Mouse (Mus musculus) heart, embryonic 14.5 days (tissue): ENCODE results near the gene Dgcr2. TPM values are rescaled to one million over a fixed set of nuclear protein-coding genes. Genes with fewer than 3 reads are reported as not detected.
A peak's percentile ranks its signal among the peaks of the same experiment; 100 is the strongest.

Experiments
- ATAC-seq: fragments of 200-750 bp; cut with Nextera tagmentation; 2 replicates; pipeline ENCODE4 v1.8.0; 2017; ENCODE audit warnings: low read depth, moderate TSS enrichment; ENCODE audit not compliant: insufficient number of reproducible peaks, insufficient read depth, low FRiP score
- H3K27ac ChIP-seq, 2 experiments: fragments of 200-500 bp in 1 of 2; fragments of 300-500 bp in 1 of 2; sonication (generic) in 1 of 2; replicated peaks in 1 of 2; 2 replicates each; pipeline ENCODE4 v1.5.1; 2012 to 2014; ENCODE audit warnings: low read depth in 2 of 2, low read length in 2 of 2, control low read depth in 1 of 2, mild to moderate bottlenecking in 1 of 2, mixed read lengths in 1 of 2; ENCODE audit not compliant: control insufficient read depth in 1 of 2, insufficient read depth in 1 of 2
- H3K27me3 ChIP-seq: fragments of 300-500 bp; sonication (generic); 2 replicates; pipeline ENCODE4 v1.6.1; 2014; ENCODE audit warnings: mild to moderate bottlenecking, low read length, control low read depth; ENCODE audit not compliant: control insufficient read depth, insufficient read depth
- H3K36me3 ChIP-seq: fragments of 300-500 bp; sonication (generic); 2 replicates; pipeline ENCODE4 v1.6.1; 2014; ENCODE audit warnings: mild to moderate bottlenecking, control low read depth, low read length, mixed read lengths; ENCODE audit not compliant: control insufficient read depth, insufficient read depth
- H3K4me1 ChIP-seq, 2 experiments: fragments of 200-500 bp in 1 of 2; fragments of 300-500 bp in 1 of 2; sonication (generic) in 1 of 2; 2 replicates each; pipeline ENCODE4 v1.6.1; 2012 to 2014; ENCODE audit warnings: low read length in 2 of 2, control low read depth in 1 of 2, mixed read lengths in 1 of 2; ENCODE audit not compliant: control insufficient read depth in 2 of 2, insufficient read depth in 2 of 2
- H3K4me2 ChIP-seq: fragments of 300-500 bp; sonication (generic); 2 replicates; pipeline ENCODE4 v1.6.1; 2014; ENCODE audit warnings: mild to moderate bottlenecking, low read length
- H3K4me3 ChIP-seq, 2 experiments: fragments of 200-500 bp in 1 of 2; fragments of 300-500 bp in 1 of 2; sonication (generic) in 1 of 2; 2 replicates each; pipeline ENCODE4 v1.5.1; 2012 to 2014; ENCODE audit warnings: low read length in 2 of 2, mild to moderate bottlenecking in 2 of 2, control low read depth in 1 of 2, low read depth in 1 of 2, moderate library complexity in 1 of 2; ENCODE audit not compliant: control insufficient read depth in 1 of 2, insufficient read depth in 1 of 2
- H3K9ac ChIP-seq: fragments of 300-500 bp; sonication (generic); 2 replicates; pipeline ENCODE4 v1.6.1; 2014; ENCODE audit warnings: mild to moderate bottlenecking, low read length
- H3K9me3 ChIP-seq: fragments of 300-500 bp; sonication (generic); 2 replicates; pipeline ENCODE4 v1.6.1; 2016; ENCODE audit warnings: low read length, control low read depth; ENCODE audit not compliant: control insufficient read depth
- WGBS: fragments of 180-500 bp; shearing (Covaris S2); extraction: QIAGEN DNeasy Blood & Tissue Kit; methylation state at CpG from one replicate; pipeline ENCODE4 v1.1.7; 2014; 5-methylcytosine and 5-hydroxymethylcytosine counted together
- polyA plus RNA-seq: library from polyadenylated mRNA; unstranded; fragments of >200 nt; fragmentation: Nextera tagmentation; extraction: Ambion mirVana; gene quantifications from 2 replicates; pipeline ENCODE4 v1.2.1, GENCODE M21; 2014

The Dgcr2 gene
- polyA plus RNA-seq, 1 experiment from 2014 or later = 49.7 TPM

GRCm38 (mm10) chr16:17848431-17848830 is 49.9 kb downstream of the Dgcr2 start:
- no peak overlapping the region for H3K9ac ChIP-seq
- no peak overlapping the region for H3K4me2 ChIP-seq
- H3K27me3 ChIP-seq = no peaks in the 10 kb centered on the region
- 85% methylated on average over 6 of the region's 6 CpGs for WGBS
- no peak overlapping the region for H3K27ac ChIP-seq
- no peak; the same call in 1 of the 2 replicates for ATAC-seq
- peaks cover 94% of the 10 kb centered on the region for H3K36me3 ChIP-seq
- H3K4me1 ChIP-seq = no peaks in the 10 kb centered on the region
- no peak overlapping the region for H3K4me3 ChIP-seq
- no peaks in the 10 kb centered on the region for H3K9me3 ChIP-seq

GRCm38 (mm10) chr16:17843701-17844365 is 54.5 kb downstream of the Dgcr2 start:
- Histone ChIP-seq H3K27me3 (no peaks in the 10 kb centered on the region), H3K9ac (no peak overlapping the region), H3K4me3 (no peak overlapping the region), H3K4me2 (no peak overlapping the region), H3K9me3 (no peaks in the 10 kb centered on the region), H3K4me1 (no peaks in the 10 kb centered on the region), H3K27ac (no peak overlapping the region), H3K36me3 (peaks cover 89% of the 10 kb centered on the region)
- 94% methylated on average over 10 of the region's 10 CpGs for WGBS
- no peak for ATAC-seq

- H3K27ac ChIP-seq = no peak overlapping the region
- H3K4me1 ChIP-seq = no peaks in the 10 kb centered on the region
- H3K4me3 ChIP-seq = no peak overlapping the region
- H3K9me3 ChIP-seq = no peaks in the 10 kb centered on the region
- no peaks in the 10 kb centered on the region for H3K27me3 ChIP-seq
- ATAC-seq = no peak
- WGBS = 92% methylated on average over 7 of the region's 7 CpGs
- H3K4me2 ChIP-seq = no peak overlapping the region
- peaks cover 75% of the 10 kb centered on the region for H3K36me3 ChIP-seq
- H3K9ac ChIP-seq = no peak overlapping the region
Measured at GRCm38 (mm10) chr16:17842437-17842836, 55.9 kb downstream of the Dgcr2 start.

GRCm38 (mm10) chr16:17839976-17840375 is 58.4 kb downstream of the Dgcr2 start:
- no peak for ATAC-seq

GRCm38 (mm10) chr16:17838051-17838450 is 60.3 kb downstream of the Dgcr2 start, which contains the start of gene Car15:
Car15 (minus strand) TSS chr16:17838364.
- no peaks in the 10 kb centered on the region for H3K9me3 ChIP-seq
- peaks cover 2 to 6% of the 10 kb centered on the region in 2 experiments; a peak in 2 of 4 replicates for H3K4me1 ChIP-seq
- H3K36me3 ChIP-seq = peaks cover 31% of the 10 kb centered on the region
- no peak within 1 kb of the TSS for H3K27ac ChIP-seq
- ATAC-seq = no peak
- H3K27me3 ChIP-seq = peaks cover 38% of the 10 kb centered on the region
- H3K4me3 ChIP-seq = no peak within 1 kb of the TSS
- no peak within 1 kb of the TSS for H3K9ac ChIP-seq
- no peak within 1 kb of the TSS for H3K4me2 ChIP-seq
- 78% methylated on average over 6 of the region's 6 CpGs for WGBS

More at GRCm38 (mm10) chr16:17839976-17840375, 58.4 kb downstream of the Dgcr2 start:
- Histone ChIP-seq H3K9me3 (no peaks in the 10 kb centered on the region), H3K36me3 (peaks cover 51% of the 10 kb centered on the region), H3K27ac (no peak overlapping the region), H3K27me3 (peaks cover 19% of the 10 kb centered on the region), H3K4me1 (no peaks in the 10 kb centered on the region), H3K4me2 (no peak overlapping the region), H3K4me3 (no peak overlapping the region), H3K9ac (no peak overlapping the region)
- 88% methylated on average over 4 of the region's 4 CpGs for WGBS

GRCm38 (mm10) chr16:17835481-17835880 is 62.9 kb downstream of the Dgcr2 start:
- 51% methylated on average over 13 of the region's 13 CpGs for WGBS
- H3K4me3 ChIP-seq = no peak overlapping the region

GRCm38 (mm10) chr16:17834543-17834942 is 63.8 kb downstream of the Dgcr2 start:
- H3K4me2 ChIP-seq = peak overlapping the region; percentile 99
- H3K36me3 ChIP-seq = no peaks in the 10 kb centered on the region
- H3K27me3 ChIP-seq = peaks cover 73% of the 10 kb centered on the region
- ATAC-seq = no peak
- peaks cover 2 to 7% of the 10 kb centered on the region in 2 experiments; a peak in 2 of 4 replicates for H3K4me1 ChIP-seq
- WGBS = 46% methylated on average over 7 of the region's 7 CpGs
- peak overlapping the region in 1 of 2 experiments; percentile 61; a peak in 2 of 4 replicates for H3K4me3 ChIP-seq
- H3K9ac ChIP-seq = no peak overlapping the region
- H3K27ac ChIP-seq = no peak overlapping the region
- no peaks in the 10 kb centered on the region for H3K9me3 ChIP-seq

More at GRCm38 (mm10) chr16:17835481-17835880, 62.9 kb downstream of the Dgcr2 start:
- no peak overlapping the region for H3K27ac ChIP-seq
- H3K4me2 ChIP-seq = no peak overlapping the region
- no peak overlapping the region for H3K9ac ChIP-seq
- 0 out of 2 replicates have a peak, but pooled peaks cover 6% of the 10 kb centered on the region for H3K36me3 ChIP-seq
- H3K27me3 ChIP-seq = peaks cover 64% of the 10 kb centered on the region
- H3K4me1 ChIP-seq = peaks cover 2 to 7% of the 10 kb centered on the region in 2 experiments; a peak in 2 of 4 replicates
- H3K9me3 ChIP-seq = no peaks in the 10 kb centered on the region
- no peak for ATAC-seq
